Mouse (Mus musculus) limb, embryonic 10.5 days (tissue): ENCODE data around the gene Suclg1. TPM values are rescaled to one million over a fixed set of nuclear protein-coding genes. Genes with fewer than 3 reads are reported as not detected.

ENCODE experiments used
- DNase-seq: peaks from one replicate; pipeline ENCODE4 v3.0.0-alpha.2; 2017; ENCODE audit warnings: low spot score
- H3K27ac ChIP-seq: fragments of 300-500 bp; sonication (generic); 2 replicates; pipeline ENCODE4 v1.5.1; 2016; ENCODE audit warnings: mild to moderate bottlenecking
- H3K27me3 ChIP-seq: fragments of 300-500 bp; sonication (generic); 2 replicates; pipeline ENCODE4 v1.6.1; 2016; ENCODE audit warnings: low read depth, mild to moderate bottlenecking; ENCODE audit not compliant: poor library complexity, severe bottlenecking
- H3K36me3 ChIP-seq: fragments of 300-500 bp; sonication (generic); 2 replicates; pipeline ENCODE4 v1.6.1; 2016; ENCODE audit warnings: mild to moderate bottlenecking, moderate library complexity
- H3K4me1 ChIP-seq: fragments of 300-500 bp; sonication (generic); 2 replicates; pipeline ENCODE4 v1.6.1; 2016
- H3K4me3 ChIP-seq: fragments of 300-500 bp; sonication (generic); 2 replicates; pipeline ENCODE4 v1.5.1; 2016; ENCODE audit warnings: mild to moderate bottlenecking, moderate library complexity
- H3K9me3 ChIP-seq: fragments of 300-500 bp; sonication (generic); replicated peaks from 2 replicates; pipeline ENCODE4 v1.6.1; 2016; ENCODE audit warnings: mild to moderate bottlenecking
- WGBS: fragments of 180-500 bp; shearing (Covaris S2); methylation state at CpG from one replicate; pipeline ENCODE4 v1.1.7; 2016; 5-methylcytosine and 5-hydroxymethylcytosine counted together
- polyA plus RNA-seq: library from polyadenylated mRNA; unstranded; fragments of >200 nt; fragmentation: Nextera tagmentation; extraction: Ambion mirVana; gene quantifications from 2 replicates; pipeline ENCODE4 v1.2.1, GENCODE M21; 2016

Suclg1 gene
- polyA plus RNA-seq, 1 experiment from 2014 or later, result 164 TPM

DNA sequence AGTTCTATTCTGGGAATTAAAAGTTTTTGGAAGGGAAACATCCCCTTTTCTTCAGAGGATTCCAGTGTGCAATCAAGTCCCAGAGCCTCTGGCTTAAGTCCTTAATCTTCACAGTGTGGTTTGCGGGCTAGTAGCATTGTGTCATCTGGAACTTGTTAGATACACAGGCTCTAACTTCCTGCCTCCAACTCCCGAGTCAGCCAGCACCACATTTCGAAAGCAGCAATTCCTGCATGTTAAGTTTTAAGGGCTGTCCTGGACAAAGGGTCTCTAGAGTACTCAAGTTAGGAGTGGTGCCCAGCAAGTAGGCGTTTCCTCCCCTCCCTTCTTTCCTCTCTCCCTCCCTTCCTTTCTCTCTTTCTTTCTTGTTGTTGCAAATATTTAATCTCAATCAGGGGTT, 19.8 kb upstream of the Suclg1 start:
- H3K27ac ChIP-seq, result peak overlapping the region; percentile 87
- H3K4me3 ChIP-seq, result no peak overlapping the region
- DNase-seq, result peak; percentile 47
- H3K9me3 ChIP-seq, result no peaks in the 10 kb centered on the region
- WGBS, result 12% methylated on average over 4 of the region's 4 CpGs
- H3K27me3 ChIP-seq, result no peaks in the 10 kb centered on the region
- H3K36me3 ChIP-seq, result no peaks in the 10 kb centered on the region
- peaks cover 12% of the 10 kb centered on the region for H3K4me1 ChIP-seq

DNA sequence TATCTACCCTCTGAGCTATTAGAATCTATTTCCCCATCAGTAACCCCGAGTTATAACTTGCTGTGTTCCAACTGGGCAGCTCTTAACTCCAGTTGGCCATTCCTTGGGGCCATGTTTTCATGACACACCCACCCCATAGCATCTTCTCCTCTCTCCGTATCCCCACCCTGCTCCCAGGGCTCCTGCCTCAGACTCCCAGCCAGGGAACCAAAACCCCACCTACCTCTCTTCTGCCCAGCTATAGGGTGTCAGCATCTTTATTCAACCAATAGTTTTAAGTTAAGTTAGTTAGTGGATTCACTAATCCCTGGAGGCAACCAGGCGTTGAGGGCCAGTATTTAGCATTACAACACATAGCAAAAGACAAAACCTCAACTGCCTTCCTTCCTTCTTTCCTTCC, 19.3 kb upstream of the Suclg1 start:
- Histone ChIP-seq H3K27ac (peak overlapping the region; percentile 87), H3K9me3 (no peaks in the 10 kb centered on the region), H3K4me3 (no peak overlapping the region), H3K36me3 (no peaks in the 10 kb centered on the region), H3K4me1 (peaks cover 10% of the 10 kb centered on the region), H3K27me3 (no peaks in the 10 kb centered on the region)
- no peak for DNase-seq
- 80% methylated on average over 3 of the region's 3 CpGs for WGBS

DNA sequence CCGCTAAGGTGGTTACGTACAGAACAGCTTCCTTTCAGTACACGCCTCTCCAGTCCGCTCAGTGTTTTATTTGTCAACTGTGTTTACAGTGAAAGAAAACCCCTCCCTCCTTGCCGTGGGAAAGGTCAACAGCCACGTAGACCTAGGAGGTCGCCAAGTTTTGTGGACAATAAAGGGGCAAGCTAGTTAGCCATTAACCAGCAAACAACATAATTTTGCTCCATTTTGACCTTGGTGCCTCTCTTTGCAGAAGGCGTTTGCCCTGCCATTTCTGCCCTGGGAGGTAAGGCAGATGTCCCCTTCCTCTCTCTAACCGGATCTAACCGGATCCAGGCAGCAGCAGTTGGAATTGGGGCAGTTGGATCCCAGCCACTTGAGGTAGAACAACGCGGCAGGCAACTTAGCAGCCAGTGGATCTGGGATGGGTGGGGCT, 16.0 kb upstream of the Suclg1 start:
- Histone ChIP-seq H3K27ac (no peak overlapping the region), H3K9me3 (no peaks in the 10 kb centered on the region), H3K4me3 (no peak overlapping the region), H3K36me3 (no peaks in the 10 kb centered on the region), H3K4me1 (peaks cover 10% of the 10 kb centered on the region), H3K27me3 (no peaks in the 10 kb centered on the region)
- no peak for DNase-seq
- 90% methylated on average over 12 of the region's 12 CpGs for WGBS

GRCm38 (mm10) chr6:73233202-73233726, 14.9 kb upstream of the Suclg1 start:
- 94% methylated on average over 6 of the region's 6 CpGs for WGBS
- no peak for DNase-seq
- Histone ChIP-seq H3K36me3 (no peaks in the 10 kb centered on the region), H3K4me1 (peaks cover 10% of the 10 kb centered on the region), H3K4me3 (no peak overlapping the region), H3K27me3 (no peaks in the 10 kb centered on the region), H3K9me3 (no peaks in the 10 kb centered on the region), H3K27ac (no peak overlapping the region)

DNA sequence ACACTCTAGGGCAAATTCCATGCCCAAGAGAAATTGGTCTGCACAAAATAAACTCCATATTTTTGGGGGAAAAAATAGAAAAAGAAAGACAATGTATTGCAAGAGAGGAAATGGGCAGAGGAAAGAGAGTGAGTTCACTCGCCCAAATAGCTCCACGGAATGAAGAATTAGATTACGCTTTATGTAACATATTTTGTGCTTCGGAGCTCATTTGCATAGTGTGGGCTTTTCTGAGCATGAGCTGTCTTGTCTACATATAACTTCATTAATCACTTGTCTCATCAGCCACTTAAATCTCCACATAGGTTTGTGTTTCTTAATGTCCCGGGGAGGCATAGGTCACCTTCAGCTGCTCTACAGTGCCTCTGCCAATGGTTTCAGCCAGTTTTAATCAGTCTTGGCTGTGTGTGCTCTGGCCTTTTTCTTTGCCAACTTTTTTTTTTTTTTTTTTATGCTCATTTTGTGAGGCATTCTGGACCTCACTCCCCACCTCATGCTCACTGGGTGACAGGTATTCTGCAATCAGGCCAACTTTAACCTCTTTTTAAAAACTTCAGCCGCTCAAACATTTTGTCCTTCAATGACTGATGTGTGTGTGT, 13.8 kb upstream of the Suclg1 start:
- no peak overlapping the region for H3K4me3 ChIP-seq
- H3K36me3 ChIP-seq, result no peaks in the 10 kb centered on the region
- 89% methylated on average over 6 of the region's 6 CpGs for WGBS
- no peak overlapping the region for H3K27ac ChIP-seq
- H3K9me3 ChIP-seq, result no peaks in the 10 kb centered on the region
- H3K4me1 ChIP-seq, result no peaks in the 10 kb centered on the region
- no peaks in the 10 kb centered on the region for H3K27me3 ChIP-seq
- DNase-seq, result no peak

GRCm38 (mm10) chr6:73235650-73236049, 12.5 kb upstream of the Suclg1 start:
- WGBS, result 73% methylated on average over 3 of the region's 3 CpGs

DNA sequence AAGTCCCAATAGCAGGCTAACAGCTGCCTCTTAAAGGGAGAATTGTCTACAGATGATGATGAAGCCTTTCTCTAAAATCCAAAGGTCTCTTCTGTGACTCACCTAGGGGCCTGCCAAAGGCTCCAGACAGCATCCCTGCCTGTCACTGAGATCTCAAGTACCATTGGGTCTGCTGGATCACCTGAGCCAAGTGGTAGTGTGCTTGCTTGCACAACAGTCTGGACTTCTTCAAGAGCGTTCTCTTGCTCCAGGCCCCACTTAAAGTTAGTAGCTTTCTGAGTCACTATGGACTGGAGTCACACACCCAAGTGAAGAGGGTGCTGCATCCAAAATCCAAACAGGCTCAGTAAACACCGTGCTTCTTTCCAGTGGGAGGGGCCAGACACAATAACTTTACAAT, 1.4 kb upstream of the Suclg1 start:
- no peak for DNase-seq
- H3K4me1 ChIP-seq, result peaks cover 12% of the 10 kb centered on the region
- no peak overlapping the region for H3K4me3 ChIP-seq
- H3K27me3 ChIP-seq, result no peaks in the 10 kb centered on the region
- WGBS, result 78% methylated on average over 2 of the region's 2 CpGs
- H3K9me3 ChIP-seq, result no peaks in the 10 kb centered on the region
- H3K27ac ChIP-seq, result no peak overlapping the region
- H3K36me3 ChIP-seq, result no peaks in the 10 kb centered on the region

More at GRCm38 (mm10) chr6:73235650-73236049, 12.5 kb upstream of the Suclg1 start:
- DNase-seq, result no peak
- no peaks in the 10 kb centered on the region for H3K9me3 ChIP-seq
- H3K36me3 ChIP-seq, result no peaks in the 10 kb centered on the region
- no peak overlapping the region for H3K4me3 ChIP-seq
- no peaks in the 10 kb centered on the region for H3K27me3 ChIP-seq
- H3K4me1 ChIP-seq, result no peaks in the 10 kb centered on the region
- H3K27ac ChIP-seq, result no peak overlapping the region

DNA sequence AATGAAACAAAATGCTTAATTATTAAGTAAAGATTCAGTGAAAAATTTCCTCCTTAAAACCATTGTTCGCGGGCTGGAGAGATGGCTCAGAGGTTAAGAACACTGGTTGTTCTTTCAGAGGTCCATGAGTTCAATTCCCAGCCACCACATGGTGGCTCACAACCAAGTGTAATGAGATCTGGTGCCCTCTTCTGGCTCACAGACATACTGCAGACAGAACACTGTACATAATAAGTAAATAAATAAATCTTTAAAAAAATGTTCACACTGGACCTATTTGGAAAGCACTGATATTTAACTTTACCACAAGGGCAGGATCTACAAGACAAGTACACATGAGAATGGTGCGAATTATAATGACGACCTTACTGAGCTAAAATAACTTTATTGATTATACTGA, 730 bp upstream of the Suclg1 start:
- WGBS, result 46% methylated on average over 4 of the region's 4 CpGs
- H3K27me3 ChIP-seq, result no peaks in the 10 kb centered on the region
- H3K27ac ChIP-seq, result no peak overlapping the region
- peaks cover 4% of the 10 kb centered on the region; the same call in 1 of the 2 replicates for H3K36me3 ChIP-seq
- peak; percentile 43 for DNase-seq
- peak overlapping the region; percentile 97 for H3K4me3 ChIP-seq
- no peaks in the 10 kb centered on the region for H3K9me3 ChIP-seq
- H3K4me1 ChIP-seq, result peaks cover 12% of the 10 kb centered on the region

- Histone ChIP-seq H3K9me3 (no peaks in the 10 kb centered on the region), H3K27ac (peak overlapping the region; percentile 94), H3K4me1 (peaks cover 12% of the 10 kb centered on the region), H3K36me3 (peaks cover 4% of the 10 kb centered on the region; the same call in 1 of the 2 replicates), H3K27me3 (no peaks in the 10 kb centered on the region), H3K4me3 (peak overlapping the region; percentile 97)
- 12% methylated on average over 12 of the region's 12 CpGs for WGBS
- DNase-seq, result no peak
Observed at GRCm38 (mm10) chr6:73249049-73249422, 854 bp downstream of the Suclg1 start.

DNA sequence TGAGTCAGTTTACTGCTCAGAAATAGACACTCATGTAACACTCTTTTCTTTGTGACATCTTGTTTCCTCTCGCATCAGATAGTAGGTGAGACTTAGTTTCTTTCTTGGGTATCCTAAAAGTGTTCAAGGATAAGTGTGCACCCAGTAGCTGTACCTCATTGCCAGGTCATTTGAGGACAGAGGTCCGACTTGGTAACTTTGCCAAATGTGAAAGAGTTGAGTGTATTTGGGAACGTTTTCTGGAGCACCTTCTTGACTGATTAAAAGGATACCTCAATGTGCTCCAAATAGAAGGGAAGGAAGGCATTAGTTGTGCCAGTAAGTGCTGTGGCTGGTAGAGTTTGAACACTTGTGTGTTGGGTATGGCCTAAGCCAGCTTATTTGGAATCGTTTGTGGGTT, 1.7 kb downstream of the Suclg1 start:
- Histone ChIP-seq H3K4me1 (peaks cover 15% of the 10 kb centered on the region), H3K4me3 (0 out of 2 replicates have a peak overlapping the region, but pooled peaks have one; percentile 97), H3K9me3 (no peaks in the 10 kb centered on the region), H3K27me3 (no peaks in the 10 kb centered on the region), H3K27ac (no peak overlapping the region), H3K36me3 (peaks cover 4% of the 10 kb centered on the region; the same call in 1 of the 2 replicates)
- 89% methylated on average over 4 of the region's 4 CpGs for WGBS
- no peak for DNase-seq

- H3K4me1 ChIP-seq, result peaks cover 17% of the 10 kb centered on the region
- H3K4me3 ChIP-seq, result no peak overlapping the region
- peaks cover 7% of the 10 kb centered on the region for H3K36me3 ChIP-seq
- no peak for DNase-seq
- no peak overlapping the region for H3K27ac ChIP-seq
- no peaks in the 10 kb centered on the region for H3K27me3 ChIP-seq
- WGBS, result 96% methylated on average over 11 of the region's 11 CpGs
- H3K9me3 ChIP-seq, result no peaks in the 10 kb centered on the region
Observed at GRCm38 (mm10) chr6:73251336-73251735, 3.2 kb downstream of the Suclg1 start.

DNA sequence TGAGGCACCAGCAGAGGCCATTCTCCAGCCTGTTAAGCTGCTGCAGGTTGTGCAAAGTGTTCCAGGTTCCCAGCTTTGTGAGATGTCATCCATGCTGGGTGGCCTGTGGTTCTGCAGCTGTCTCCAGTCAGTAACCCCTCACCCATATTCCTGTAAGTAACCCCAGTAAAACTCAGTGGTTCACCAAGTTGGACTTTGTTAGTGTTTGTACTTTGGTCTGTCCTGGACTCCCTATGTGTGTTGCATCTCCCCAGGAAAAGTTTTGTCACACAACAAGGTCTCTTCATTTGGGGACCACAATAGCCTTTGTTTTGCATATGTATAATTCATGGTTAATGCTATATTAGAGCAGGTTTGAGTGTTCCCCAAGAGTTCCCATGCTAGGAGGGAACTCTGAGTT, 4.2 kb downstream of the Suclg1 start:
- H3K4me3 ChIP-seq, result no peak overlapping the region
- peaks cover 17% of the 10 kb centered on the region for H3K4me1 ChIP-seq
- no peaks in the 10 kb centered on the region for H3K27me3 ChIP-seq
- H3K36me3 ChIP-seq, result peaks cover 17% of the 10 kb centered on the region
- DNase-seq, result no peak
- no peak overlapping the region for H3K27ac ChIP-seq
- H3K9me3 ChIP-seq, result no peaks in the 10 kb centered on the region

DNA sequence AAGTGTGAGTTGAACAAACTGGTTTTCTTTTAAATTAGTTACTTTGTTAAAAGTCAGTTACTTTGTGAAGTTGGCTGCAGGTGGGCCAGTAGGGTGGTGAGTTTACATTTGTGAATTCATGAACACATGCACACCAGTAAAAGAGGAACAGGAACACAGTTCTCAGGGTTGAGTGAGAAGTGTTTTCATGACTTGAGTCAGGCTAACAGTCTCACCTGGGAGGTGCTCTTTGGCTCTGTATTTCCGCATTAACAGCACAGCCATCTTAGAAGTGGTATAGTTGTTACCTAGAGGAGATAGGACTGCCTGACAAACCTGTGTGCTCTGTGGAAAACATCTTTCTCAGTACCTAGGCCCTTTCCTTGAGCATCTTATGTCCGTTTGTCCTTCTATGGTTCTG, 4.8 kb downstream of the Suclg1 start:
- DNase-seq, result no peak
- H3K9me3 ChIP-seq, result no peaks in the 10 kb centered on the region
- no peak overlapping the region for H3K27ac ChIP-seq
- no peaks in the 10 kb centered on the region for H3K27me3 ChIP-seq
- H3K4me1 ChIP-seq, result peaks cover 17% of the 10 kb centered on the region
- no peak overlapping the region for H3K4me3 ChIP-seq
- H3K36me3 ChIP-seq, result peaks cover 22% of the 10 kb centered on the region
- 94% methylated on average over 2 of the region's 2 CpGs for WGBS

DNA sequence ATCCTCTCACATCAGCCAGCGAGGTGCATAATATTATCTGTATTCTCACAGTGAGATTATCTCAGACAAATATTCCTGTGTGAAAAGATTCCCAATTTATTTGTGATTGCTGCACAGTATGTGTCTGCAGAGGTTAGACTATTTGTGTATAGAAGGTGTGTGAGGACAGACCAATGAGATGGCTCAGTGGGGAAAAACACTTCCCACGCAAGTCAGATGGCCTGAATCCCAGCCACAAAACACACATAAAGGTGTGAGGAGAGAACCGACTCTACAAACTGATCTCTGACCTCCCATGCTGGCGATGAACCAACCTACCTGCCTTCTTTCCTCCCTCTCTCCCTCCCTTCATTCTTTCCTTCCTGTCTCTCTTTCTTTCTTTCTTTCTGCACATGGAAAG, 5.4 kb downstream of the Suclg1 start:
- H3K27ac ChIP-seq, result no peak overlapping the region
- no peak overlapping the region for H3K4me3 ChIP-seq

More for the DNA sequence above, 5.4 kb downstream of the Suclg1 start:
- Histone ChIP-seq H3K36me3 (peaks cover 28% of the 10 kb centered on the region), H3K4me1 (peaks cover 17% of the 10 kb centered on the region), H3K27me3 (no peaks in the 10 kb centered on the region), H3K9me3 (no peaks in the 10 kb centered on the region)
- WGBS, result 86% methylated on average over 4 of the region's 4 CpGs
- DNase-seq, result no peak
